Comparison of ENCODE assay signal across 8 mouse cellular contexts in the genomic region with DNA sequence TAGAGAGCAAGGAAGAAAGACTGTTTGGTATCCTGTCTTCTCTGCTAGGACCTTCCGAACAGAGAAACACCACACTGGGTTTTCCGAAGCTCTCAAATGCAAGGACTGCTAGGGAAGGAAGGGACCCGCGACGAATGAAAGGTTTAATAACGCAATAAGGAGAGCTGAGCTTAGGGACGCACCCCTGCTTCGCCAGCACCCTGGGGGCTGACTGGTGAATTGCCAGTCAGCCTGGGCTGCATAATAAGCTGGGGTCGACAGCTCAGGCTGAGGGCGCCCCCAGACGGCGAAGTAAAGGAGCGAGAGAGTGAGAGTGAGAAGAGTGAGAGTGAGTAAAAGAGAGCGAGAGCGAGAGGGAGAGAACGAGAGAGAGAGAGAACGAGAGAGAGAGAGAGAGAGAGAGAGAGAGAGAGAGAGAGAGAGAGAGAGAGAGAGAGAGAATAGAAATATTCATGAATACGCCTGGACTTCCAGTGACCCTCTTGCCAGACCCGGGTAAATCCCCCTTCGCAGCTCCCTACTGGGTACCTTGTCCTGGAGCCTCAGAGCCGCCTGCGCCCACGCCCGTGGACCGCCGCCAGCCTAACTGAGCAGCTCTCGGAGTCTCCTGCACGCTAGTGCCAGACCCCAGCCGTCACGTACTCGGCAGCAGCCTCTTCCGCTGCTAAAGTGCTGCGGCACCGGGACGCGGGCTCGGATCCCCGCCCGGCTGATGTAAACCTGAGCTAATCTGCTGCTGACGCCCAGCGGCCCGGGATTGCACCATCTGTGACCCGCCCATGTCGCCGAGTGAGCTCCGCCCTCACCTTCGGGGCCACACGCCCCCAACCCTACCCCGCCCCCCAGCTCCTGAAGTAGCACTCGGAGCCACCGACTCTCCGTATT. TPM values are rescaled to one million over a fixed set of nuclear protein-coding genes. Genes with fewer than 3 reads are reported as not detected.
DNase-seq lines count a peak whose midpoint lies in the region; ATAC-seq and TF ChIP-seq lines count a peak whose summit lies in the region.

A gene (minus strand): TSS at position 704 of the 885 bp plus-strand sequence.

- H3K27me3 ChIP-seq in cerebellum, adult 2 months (ENCODE audit: control insufficient read depth, insufficient read depth, low read length): no peaks in the 10 kb centered on the region

- under 1% methylated on average over 52 of the region's 52 CpGs for WGBS in cerebellum, adult 2 months

- no peaks in the 10 kb centered on the region; the same call in 1 of the 2 replicates for H3K4me1 ChIP-seq in cerebellum, adult 2 months (ENCODE audit: control insufficient read depth, insufficient read depth, low read length)

- H3K4me3 ChIP-seq in cerebellum, adult 2 months (replicated peaks; ENCODE audit: insufficient read depth, low read depth, low read length): peak within 1 kb of the TSS; percentile 85

- H3K27ac ChIP-seq in cerebellum, adult 2 months (ENCODE audit: insufficient read depth, low read length): 0 out of 2 replicates have a peak within 1 kb of the TSS, but pooled peaks have one; percentile 34

- TF ChIP-seq POLR2A in cerebellum, adult 2 months (IDR thresholded peaks at IDR 0.05; ENCODE audit: borderline replicate concordance, insufficient read depth, low read length): peak; percentile 53; the same call in 1 of the 2 replicates

- peak; percentile 95 for DNase-seq in MN1 (ENCODE audit: low spot score)
- peak; percentile 79 to 80 for DNase-seq in cerebellum, adult 2 months
- DNase-seq in forelimb bud, embryonic 11.5 days (ENCODE audit: low read depth, low spot score): peak; percentile 82
- DNase-seq in layer of hippocampus, postnatal 14 days (ENCODE audit: low spot score in 2 of 2): peak; percentile 65 to 75
- DNase-seq in lung, postnatal 36 days: peak; percentile 92
- DNase-seq in retina, embryonic 14.5 days (ENCODE audit: low spot score): peak; percentile 86
- DNase-seq in thymus, postnatal 36 days: peak; percentile 86 to 88

- peak; percentile 50; the same call in 1 of the 2 replicates for TF ChIP-seq CTCF in cerebellum, adult 2 months (IDR thresholded peaks at IDR 0.05; ENCODE audit: borderline replicate concordance, insufficient read depth, low read depth, low read length)

- ATAC-seq in hematopoietic stem cell, adult 5-6 weeks (replicated peaks in 1 of 2; ENCODE audit: insufficient read depth in 1 of 2, low FRiP score in 2 of 2, low TSS enrichment in 1 of 2, low read depth in 1 of 2, poor library complexity in 2 of 2, severe bottlenecking in 2 of 2): peak; percentile 81 to 90

RNA-seq across cellular contexts. Expression of the gene that starts here (rescaled TPM):
- polyA plus RNA-seq in cerebellum, adult 2 months (2012; rRNA removed): 1.1 TPM in 2 replicates
- 1.7 and 3.0 TPM in 2 replicates for total RNA-seq in hematopoietic stem cell, adult 5-6 weeks (2017)
- under 1 TPM; 0.53 to 0.86 TPM for total RNA-seq in layer of hippocampus, postnatal 14 days (2021)

Comparison
In these comparisons a context has a peak if more than half of its experiments do, and no peak if none do; other contexts are left out.
1. Peak in every context shown above with its lines: DNase-seq, ATAC-seq, H3K4me3 ChIP-seq and H3K27ac ChIP-seq.
2. Peak in DNase-seq in layer of hippocampus, postnatal 14 days; RNA of the gene not detected or under 1 TPM.